Mouse (Mus musculus): ENCODE data around the gene Psmd2. TPM values are rescaled to one million over a fixed set of nuclear protein-coding genes. Genes with fewer than 3 reads are reported as not detected.
"Not testable (repeated sequence)": the region's sequence is repeated elsewhere in the genome, so short reads cannot be mapped to it uniquely, and the experiment has no call there.

The Psmd2 gene
- polyA plus RNA-seq, 1 experiment from 2014 or later = 401 TPM

- H3K36me3 ChIP-seq = peaks cover 3% of the 10 kb centered on the region; the same call in 1 of the 2 replicates
- no peak overlapping the region for H3K9ac ChIP-seq
- H3K27me3 ChIP-seq = peaks cover 29% of the 10 kb centered on the region
- H3K4me2 ChIP-seq (replicated peaks) = no peak overlapping the region
- peaks cover 21% of the 10 kb centered on the region for H3K4me1 ChIP-seq
- 55% methylated on average over 2 of the region's 2 CpGs for WGBS
- no peak overlapping the region for H3K27ac ChIP-seq
- ATAC-seq (ENCODE audit: insufficient number of reproducible peaks, insufficient read depth, low FRiP score, low TSS enrichment) = no peak
- H3K4me3 ChIP-seq = no peak overlapping the region
- no peaks in the 10 kb centered on the region for H3K9me3 ChIP-seq
Measured at GRCm38 (mm10) chr16:20623211-20623610, 28.2 kb upstream of the Psmd2 start.

- WGBS = 49% methylated on average over 11 of the region's 11 CpGs
- no peak overlapping the region for H3K4me3 ChIP-seq
Measured at GRCm38 (mm10) chr16:20628871-20629391, 22.5 kb upstream of the Psmd2 start.

GRCm38 (mm10) chr16:20629731-20630634 lies 21.5 kb upstream of the Psmd2 start, which contains the start of gene Ece2:
Ece2 (plus strand) TSS chr16:20629828.
- Histone ChIP-seq H3K4me1 (no peaks in the 10 kb centered on the region), H3K4me3 (peak within 1 kb of the TSS; percentile 50), H3K4me2 (replicated peaks) (peak within 1 kb of the TSS; percentile 93), H3K9ac (peak within 1 kb of the TSS; percentile 67), H3K9me3 (no peaks in the 10 kb centered on the region), H3K36me3 (no peaks in the 10 kb centered on the region), H3K27ac (no peak within 1 kb of the TSS), H3K27me3 (peaks cover 11% of the 10 kb centered on the region)
- WGBS = 8% methylated on average over 54 of the region's 54 CpGs
- ATAC-seq (ENCODE audit: insufficient number of reproducible peaks, insufficient read depth, low FRiP score, low TSS enrichment) = peak; percentile 56

More at GRCm38 (mm10) chr16:20628871-20629391, 22.5 kb upstream of the Psmd2 start:
- no peaks in the 10 kb centered on the region for H3K9me3 ChIP-seq
- peak overlapping the region; percentile 93; the same call in 1 of the 2 replicates for H3K4me2 ChIP-seq (replicated peaks)
- no peak for ATAC-seq (ENCODE audit: insufficient number of reproducible peaks, insufficient read depth, low FRiP score, low TSS enrichment)
- H3K36me3 ChIP-seq = no peaks in the 10 kb centered on the region
- no peaks in the 10 kb centered on the region for H3K4me1 ChIP-seq
- H3K9ac ChIP-seq = no peak overlapping the region
- no peak overlapping the region for H3K27ac ChIP-seq
- H3K27me3 ChIP-seq = peaks cover 11% of the 10 kb centered on the region

DNA sequence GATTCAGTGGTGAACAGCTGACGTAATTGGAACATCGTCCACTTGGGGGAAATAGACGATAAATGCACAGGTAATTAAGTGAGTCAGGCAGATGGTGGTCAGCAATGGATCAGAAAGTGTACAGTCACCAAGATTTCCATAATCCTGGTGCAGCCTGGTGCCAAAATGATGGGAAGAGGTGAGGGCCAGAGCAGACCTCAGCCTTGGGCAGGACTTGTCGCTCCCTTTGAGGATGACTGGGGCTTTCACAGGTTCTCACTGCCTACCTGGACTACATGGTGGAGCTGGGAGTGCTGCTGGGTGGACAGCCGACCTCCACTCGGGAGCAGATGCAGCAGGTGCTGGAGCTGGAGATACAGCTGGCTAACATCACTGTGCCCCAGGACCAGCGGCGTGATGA lies 14.0 kb upstream of the Psmd2 start:
- Histone ChIP-seq H3K4me1 (no peaks in the 10 kb centered on the region), H3K27me3 (no peaks in the 10 kb centered on the region), H3K27ac (no peak overlapping the region), H3K36me3 (no peaks in the 10 kb centered on the region), H3K4me2 (replicated peaks) (no peak overlapping the region), H3K9me3 (no peaks in the 10 kb centered on the region), H3K4me3 (no peak overlapping the region), H3K9ac (no peak overlapping the region)
- WGBS = 77% methylated on average over 8 of the region's 8 CpGs
- no peak for ATAC-seq (ENCODE audit: insufficient number of reproducible peaks, insufficient read depth, low FRiP score, low TSS enrichment)

DNA sequence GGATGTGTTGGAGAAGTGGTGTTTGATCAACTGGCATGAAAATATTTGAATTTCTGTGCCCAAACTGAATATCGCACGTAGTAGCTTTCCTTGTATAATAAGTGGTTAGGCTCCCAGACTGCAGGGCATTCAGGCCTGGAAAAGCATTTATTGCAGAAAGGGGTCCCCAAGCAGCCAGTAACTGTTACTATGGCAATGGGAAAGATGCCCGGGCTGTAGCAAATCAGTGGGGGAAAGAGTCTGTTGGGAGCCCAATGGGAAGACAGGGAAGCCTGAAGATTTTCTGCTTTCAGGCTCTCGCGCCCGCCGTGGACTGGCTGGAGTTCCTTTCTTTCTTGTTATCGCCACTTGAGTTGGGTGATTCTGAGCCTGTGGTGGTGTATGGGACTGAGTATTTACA lies 13.1 kb upstream of the Psmd2 start:
- H3K9me3 ChIP-seq = no peaks in the 10 kb centered on the region
- no peak overlapping the region for H3K9ac ChIP-seq
- no peak overlapping the region for H3K4me3 ChIP-seq
- no peaks in the 10 kb centered on the region for H3K36me3 ChIP-seq
- no peak overlapping the region for H3K4me2 ChIP-seq (replicated peaks)
- no peaks in the 10 kb centered on the region for H3K27me3 ChIP-seq
- ATAC-seq (ENCODE audit: insufficient number of reproducible peaks, insufficient read depth, low FRiP score, low TSS enrichment) = no peak
- no peaks in the 10 kb centered on the region for H3K4me1 ChIP-seq
- WGBS = 89% methylated on average over 8 of the region's 8 CpGs
- no peak overlapping the region for H3K27ac ChIP-seq

DNA sequence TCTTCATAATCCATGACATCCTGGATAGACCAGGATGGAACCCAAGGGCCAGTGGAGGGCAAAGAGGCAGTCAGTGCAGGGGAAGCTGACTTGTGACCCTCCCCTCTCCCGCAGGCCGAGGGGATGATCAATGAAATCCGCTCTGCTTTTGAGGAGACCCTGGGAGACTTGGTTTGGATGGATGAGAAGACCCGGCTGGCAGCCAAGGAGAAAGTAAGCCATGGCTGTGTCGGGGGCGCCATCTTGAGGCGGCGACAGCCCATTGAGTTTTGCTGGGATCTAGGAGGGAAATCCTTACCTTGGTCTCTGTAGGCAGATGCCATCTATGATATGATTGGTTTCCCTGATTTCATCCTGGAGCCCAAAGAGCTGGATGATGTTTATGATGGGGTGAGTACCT lies 9.3 kb upstream of the Psmd2 start:
- ATAC-seq (ENCODE audit: insufficient number of reproducible peaks, insufficient read depth, low FRiP score, low TSS enrichment) = no peak
- H3K4me2 ChIP-seq (replicated peaks) = no peak overlapping the region

DNA sequence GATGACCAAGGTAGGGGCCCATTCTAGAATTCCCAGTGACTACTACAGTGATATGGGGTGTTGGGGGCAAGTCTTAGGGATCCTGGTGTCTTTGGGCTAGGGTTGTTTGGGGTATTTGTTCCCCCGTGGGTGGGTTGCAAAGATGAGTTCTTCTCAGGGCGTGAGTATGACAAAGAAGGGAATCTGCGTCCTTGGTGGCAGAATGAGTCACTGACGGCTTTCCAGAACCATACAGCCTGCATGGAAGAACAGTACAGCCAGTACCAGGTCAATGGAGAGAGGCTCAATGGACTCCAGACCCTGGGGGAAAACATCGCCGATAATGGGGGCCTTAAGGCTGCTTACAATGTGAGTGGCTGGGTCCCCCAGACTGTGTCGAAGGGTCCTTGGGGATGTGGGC lies 7.5 kb upstream of the Psmd2 start:
- no peak overlapping the region for H3K27ac ChIP-seq
- no peak for ATAC-seq (ENCODE audit: insufficient number of reproducible peaks, insufficient read depth, low FRiP score, low TSS enrichment)
- H3K9me3 ChIP-seq = no peaks in the 10 kb centered on the region
- H3K9ac ChIP-seq = no peak overlapping the region
- H3K4me2 ChIP-seq (replicated peaks) = no peak overlapping the region
- no peak overlapping the region for H3K4me3 ChIP-seq
- no peaks in the 10 kb centered on the region for H3K4me1 ChIP-seq
- no peaks in the 10 kb centered on the region for H3K27me3 ChIP-seq
- 85% methylated on average over 7 of the region's 7 CpGs for WGBS
- H3K36me3 ChIP-seq = no peaks in the 10 kb centered on the region

More for the DNA sequence above, 9.3 kb upstream of the Psmd2 start:
- Histone ChIP-seq H3K27ac (no peak overlapping the region), H3K4me3 (no peak overlapping the region), H3K36me3 (no peaks in the 10 kb centered on the region), H3K27me3 (no peaks in the 10 kb centered on the region), H3K4me1 (no peaks in the 10 kb centered on the region), H3K9me3 (no peaks in the 10 kb centered on the region), H3K9ac (no peak overlapping the region)
- 2% methylated on average over 8 of the region's 8 CpGs for WGBS

DNA sequence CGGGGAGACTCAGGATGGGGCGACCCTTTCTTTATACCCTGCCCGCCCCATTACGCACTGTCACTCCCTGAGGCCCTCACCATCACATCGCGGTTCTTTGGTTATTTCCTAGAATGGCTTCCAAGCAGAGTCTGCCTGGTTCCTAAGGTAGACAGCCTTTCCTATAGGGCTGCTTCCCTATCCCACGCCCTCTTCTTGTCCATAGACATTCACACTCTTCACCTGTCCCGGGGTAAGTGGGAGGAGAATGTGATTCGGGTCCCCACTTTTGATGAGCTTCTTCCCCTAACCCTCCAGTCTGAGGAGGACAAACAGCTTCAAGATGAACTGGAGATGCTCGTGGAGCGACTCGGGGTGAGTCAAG lies 477 bp downstream of the Psmd2 start:
- H3K9ac ChIP-seq = peak overlapping the region; percentile 91
- no peak overlapping the region for H3K27ac ChIP-seq
- WGBS = 14% methylated on average over 12 of the region's 12 CpGs
- H3K4me1 ChIP-seq = peaks cover 11% of the 10 kb centered on the region; the same call in 1 of the 2 replicates
- peaks cover 25% of the 10 kb centered on the region for H3K36me3 ChIP-seq
- no peaks in the 10 kb centered on the region for H3K27me3 ChIP-seq
- no peaks in the 10 kb centered on the region for H3K9me3 ChIP-seq
- H3K4me2 ChIP-seq (replicated peaks) = peak overlapping the region; percentile 92
- H3K4me3 ChIP-seq = peak overlapping the region; percentile 75
- peak; percentile 42; the same call in 1 of the 2 replicates for ATAC-seq (ENCODE audit: insufficient number of reproducible peaks, insufficient read depth, low FRiP score, low TSS enrichment)

DNA sequence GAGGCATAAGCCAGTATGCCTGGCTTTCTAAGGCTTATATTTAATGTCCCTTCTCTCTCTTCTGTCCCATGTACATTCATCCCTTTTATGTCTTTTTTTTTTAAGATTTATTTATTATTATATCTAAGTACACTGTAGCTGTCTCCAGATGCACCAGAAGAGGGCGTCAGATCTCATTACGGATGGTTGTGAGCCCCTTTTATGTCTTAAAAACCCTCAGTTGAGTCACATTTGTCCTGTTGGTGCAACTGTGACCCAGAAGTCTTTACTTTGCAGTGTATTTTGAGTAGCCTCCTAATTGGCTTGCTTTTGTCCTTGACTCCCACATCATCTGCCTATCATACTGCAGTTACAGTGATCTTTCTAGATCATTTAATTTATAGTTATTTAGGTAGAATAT lies 1.9 kb downstream of the Psmd2 start:
- ATAC-seq (ENCODE audit: insufficient number of reproducible peaks, insufficient read depth, low FRiP score, low TSS enrichment) = no peak
- Histone ChIP-seq H3K4me3 (no peak overlapping the region), H3K27me3 (no peaks in the 10 kb centered on the region)

DNA sequence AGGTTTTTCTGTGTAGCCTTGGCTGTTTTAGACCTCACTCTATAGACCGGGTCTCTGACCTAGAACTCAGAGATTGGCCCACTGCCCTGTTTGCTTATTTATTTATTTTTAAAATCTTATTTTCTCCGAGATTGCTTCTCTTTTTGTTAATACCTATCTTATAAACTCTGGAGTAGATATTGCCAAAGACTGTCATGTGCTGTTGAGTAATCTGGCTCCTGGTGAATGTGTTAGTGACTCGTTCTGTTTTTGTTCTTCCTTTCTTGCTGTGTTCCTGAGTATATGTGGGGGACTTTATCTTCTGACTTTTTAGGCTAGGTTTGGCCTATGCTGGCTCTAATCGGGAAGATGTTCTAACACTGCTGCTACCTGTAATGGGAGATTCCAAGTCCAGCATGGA lies 6.2 kb downstream of the Psmd2 start:
- Histone ChIP-seq H3K27ac (no peak overlapping the region), H3K27me3 (no peaks in the 10 kb centered on the region), H3K9ac (no peak overlapping the region), H3K9me3 (no peaks in the 10 kb centered on the region), H3K4me1 (peaks cover 5% of the 10 kb centered on the region; the same call in 1 of the 2 replicates), H3K4me3 (no peak overlapping the region), H3K36me3 (peaks cover 78% of the 10 kb centered on the region), H3K4me2 (replicated peaks) (no peak overlapping the region)
- no peak for ATAC-seq (ENCODE audit: insufficient number of reproducible peaks, insufficient read depth, low FRiP score, low TSS enrichment)
- WGBS = 87% methylated on average over 4 of the region's 4 CpGs

More for the DNA sequence above, 1.9 kb downstream of the Psmd2 start:
- Histone ChIP-seq H3K9me3 (no peaks in the 10 kb centered on the region), H3K9ac (no peak overlapping the region), H3K27ac (no peak overlapping the region), H3K4me1 (peaks cover 11% of the 10 kb centered on the region; the same call in 1 of the 2 replicates), H3K36me3 (peaks cover 38% of the 10 kb centered on the region), H3K4me2 (replicated peaks) (no peak overlapping the region)
- 62% methylated on average over 2 of the region's 2 CpGs for whole genome bisulfite sequencing

DNA sequence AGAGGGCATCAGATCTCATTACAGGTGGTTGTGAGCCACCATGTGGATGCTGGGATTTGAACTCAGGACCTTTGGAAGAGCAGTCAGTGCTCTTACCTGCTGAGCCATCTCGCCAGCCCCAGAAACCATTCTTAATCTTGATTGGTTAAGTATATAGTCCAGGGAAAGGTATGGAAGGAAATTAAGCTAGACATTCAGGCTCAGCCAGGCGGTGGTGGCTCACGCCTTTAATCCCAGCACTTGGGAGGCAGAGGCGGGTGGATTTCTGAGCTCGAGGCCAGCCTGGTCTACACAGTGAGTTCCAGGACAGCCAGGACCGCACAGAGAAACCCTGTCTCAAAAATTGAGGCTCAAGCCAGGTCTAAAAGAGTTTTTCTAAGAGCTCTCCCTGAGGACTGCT lies 16.6 kb downstream of the Psmd2 start, which contains the start of gene Eif4g1:
TSS of gene Eif4g1 (plus strand) at position 301 of the 400 bp plus-strand sequence.
- 89% methylated on average over 4 of the region's 6 CpGs for WGBS
- H3K9ac ChIP-seq; H3K4me2 ChIP-seq (replicated peaks); ATAC-seq (ENCODE audit: insufficient number of reproducible peaks, insufficient read depth, low FRiP score, low TSS enrichment); H3K4me3 ChIP-seq; H3K27me3 ChIP-seq; H3K4me1 ChIP-seq; H3K9me3 ChIP-seq; H3K27ac ChIP-seq: not testable (repeated sequence)
- H3K36me3 ChIP-seq = peaks cover 17% of the 10 kb centered on the region

DNA sequence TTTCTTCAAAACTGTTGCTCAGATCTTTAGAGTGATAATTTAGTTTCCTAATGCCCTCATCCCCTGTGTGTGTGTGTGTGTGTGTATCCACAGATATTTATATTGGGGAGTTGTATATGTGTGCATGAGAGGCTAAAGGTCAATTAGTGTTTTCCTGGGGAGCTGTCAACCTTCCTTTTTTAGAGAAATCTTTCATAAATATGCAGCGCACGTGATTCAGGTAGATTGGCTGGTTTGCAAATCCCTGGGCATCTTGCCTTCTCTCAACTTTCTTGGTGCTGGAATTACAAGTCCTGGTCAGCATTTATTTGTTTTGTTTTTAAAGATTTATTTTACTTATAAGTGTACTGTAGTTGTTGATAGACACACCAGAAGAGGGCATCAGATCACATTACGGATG lies 18.8 kb downstream of the Psmd2 start:
- H3K36me3 ChIP-seq = peaks cover 8% of the 10 kb centered on the region
- no peak overlapping the region for H3K27ac ChIP-seq
- H3K4me3 ChIP-seq = no peak overlapping the region
- H3K4me1 ChIP-seq = peaks cover 14% of the 10 kb centered on the region
- H3K9ac ChIP-seq = no peak overlapping the region
- ATAC-seq (ENCODE audit: insufficient number of reproducible peaks, insufficient read depth, low FRiP score, low TSS enrichment) = no peak
- 84% methylated on average over 3 of the region's 3 CpGs for WGBS
- no peak overlapping the region for H3K4me2 ChIP-seq (replicated peaks)
- H3K9me3 ChIP-seq = no peaks in the 10 kb centered on the region
- H3K27me3 ChIP-seq = no peaks in the 10 kb centered on the region

Data from embryonic facial prominence, embryonic 12.5 days (tissue).